9 mouse cellular contexts compared by ENCODE assay signal in the genomic region with DNA sequence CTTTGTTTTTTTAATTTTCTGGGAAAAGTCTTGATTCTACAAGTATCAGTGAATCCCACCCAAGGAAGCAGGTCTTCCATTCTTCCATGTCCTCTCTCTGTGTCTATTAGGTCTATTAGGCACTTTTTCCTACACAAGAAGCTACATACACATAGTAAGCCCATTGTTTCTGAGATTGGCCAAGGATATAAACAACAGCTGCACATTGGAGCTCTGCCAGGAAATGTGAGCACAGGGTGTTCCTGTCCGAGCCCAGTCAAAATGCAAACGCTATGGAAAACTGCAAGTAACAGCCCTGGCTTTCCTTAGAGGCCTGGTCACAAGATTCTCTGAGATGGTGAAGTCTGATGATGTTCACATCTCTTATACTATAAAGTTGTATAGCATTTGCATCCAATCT. TPM values are rescaled to one million over a fixed set of nuclear protein-coding genes. Genes with fewer than 3 reads are reported as not detected.
DNase-seq lines count a peak whose midpoint lies in the region; ATAC-seq and TF ChIP-seq lines count a peak whose summit lies in the region.
"Had no signal": no experiment of that assay in that cellular context is flagged by ENCODE, and none has a peak within 500 bp of the region (broad histone marks: within the 10 kb centered on the region; RNA-seq: fewer than 3 reads in every experiment).

No protein-coding gene starts in this region.

- no peaks in the 10 kb centered on the region for H3K27me3 ChIP-seq in kidney, adult 2 months (replicated peaks; ENCODE audit: control insufficient read depth, insufficient read depth, low read length)
- no peaks in the 10 kb centered on the region for H3K27me3 ChIP-seq in kidney, embryonic 15.5 days
- no peaks in the 10 kb centered on the region for H3K27me3 ChIP-seq in intestine, embryonic 16.5 days (replicated peaks; ENCODE audit: control insufficient read depth, insufficient read depth, low read length)
- H3K27me3 ChIP-seq in lung, embryonic 16.5 days (ENCODE audit: control insufficient read depth, insufficient read depth, low read depth, low read length): no peaks in the 10 kb centered on the region

- H3K27ac ChIP-seq in kidney, adult 2 months (ENCODE audit: insufficient read depth, low read depth, low read length): no peak overlapping the region
- H3K27ac ChIP-seq in kidney, embryonic 15.5 days: no peak overlapping the region
- 0 out of 2 replicates have a peak overlapping the region, but pooled peaks have one; percentile 11 for H3K27ac ChIP-seq in intestine, embryonic 16.5 days (ENCODE audit: low read length)
- peak overlapping the region; percentile 81 for H3K27ac ChIP-seq in lung, embryonic 16.5 days (ENCODE audit: low read length)

- no peak overlapping the region for H3K4me2 ChIP-seq in kidney, embryonic 15.5 days
- H3K4me2 ChIP-seq in intestine, embryonic 16.5 days (ENCODE audit: low read depth, low read length): no peak overlapping the region
- no peak overlapping the region for H3K4me2 ChIP-seq in lung, embryonic 16.5 days (ENCODE audit: low read depth, low read length)

- no peak overlapping the region for H3K9ac ChIP-seq in kidney, embryonic 15.5 days
- H3K9ac ChIP-seq in intestine, embryonic 16.5 days (ENCODE audit: low read depth, low read length): no peak overlapping the region
- H3K9ac ChIP-seq in lung, embryonic 16.5 days (ENCODE audit: low read length): no peak overlapping the region

- H3K9me3 ChIP-seq in kidney, embryonic 15.5 days (replicated peaks): no peaks in the 10 kb centered on the region
- no peaks in the 10 kb centered on the region for H3K9me3 ChIP-seq in intestine, embryonic 16.5 days (ENCODE audit: control insufficient read depth, low read length)
- H3K9me3 ChIP-seq in lung, embryonic 16.5 days (ENCODE audit: control insufficient read depth, low read length): no peaks in the 10 kb centered on the region

- no peak for ATAC-seq in kidney, embryonic 15.5 days (replicated peaks; ENCODE audit: low FRiP score)
- ATAC-seq in intestine, embryonic 16.5 days: 0 out of 2 replicates have a peak, but pooled peaks have one; percentile 50
- ATAC-seq in lung, embryonic 16.5 days (ENCODE audit: low read depth): peak; percentile 96
- no peak for ATAC-seq in megakaryocyte progenitor cell, adult 5-6 weeks (replicated peaks; ENCODE audit: poor library complexity)

- TF ChIP-seq CTCF in kidney, adult 2 months (conservative IDR thresholded peaks at IDR 0.05; ENCODE audit: insufficient read depth, insufficient read length, low read depth, low read length): no peak

- no peak for TF ChIP-seq POLR2A in kidney, adult 2 months (IDR thresholded peaks at IDR 0.05; ENCODE audit: low read depth, low read length)

- no peak overlapping the region for H3K4me3 ChIP-seq in kidney, adult 2 months (ENCODE audit: insufficient read depth, low read depth, low read length)
- no peak overlapping the region for H3K4me3 ChIP-seq in kidney, embryonic 15.5 days (replicated peaks)
- H3K4me3 ChIP-seq in intestine, embryonic 16.5 days (ENCODE audit: low read length): no peak overlapping the region
- no peak overlapping the region for H3K4me3 ChIP-seq in lung, embryonic 16.5 days (ENCODE audit: low read length)
- H3K4me3 ChIP-seq: megakaryocyte, embryonic 14.5 days had no signal

- no peaks in the 10 kb centered on the region for H3K36me3 ChIP-seq in kidney, adult 2 months (ENCODE audit: control insufficient read depth, insufficient read depth, low read length)
- H3K36me3 ChIP-seq in kidney, embryonic 15.5 days: no peaks in the 10 kb centered on the region
- no peaks in the 10 kb centered on the region for H3K36me3 ChIP-seq in intestine, embryonic 16.5 days (ENCODE audit: control insufficient read depth, insufficient read depth, low read length)
- H3K36me3 ChIP-seq in lung, embryonic 16.5 days (ENCODE audit: control insufficient read depth, insufficient read depth, low read length): no peaks in the 10 kb centered on the region

- 21% methylated on average over 2 of the region's 2 CpGs for WGBS in kidney, adult 2 months
- WGBS in kidney, embryonic 15.5 days: 48% methylated on average over 2 of the region's 2 CpGs
- WGBS in intestine, embryonic 16.5 days: 32% methylated on average over 2 of the region's 2 CpGs
- 13% methylated on average over 2 of the region's 2 CpGs for WGBS in lung, embryonic 16.5 days

- peak; percentile 49 for DNase-seq in kidney, adult 2 months
- DNase-seq in fibroblast of lung, adult 2 months (ENCODE audit: low read depth): peak; percentile 4
- DNase-seq in spleen, adult 18-20 months: no peak
- DNase-seq in thymus, postnatal 14 days: no peak

- no peaks in the 10 kb centered on the region for H3K4me1 ChIP-seq in kidney, adult 2 months (ENCODE audit: control insufficient read depth, insufficient read depth, low read length)
- H3K4me1 ChIP-seq in kidney, embryonic 15.5 days: 0 out of 2 replicates have a peak, but pooled peaks cover 2% of the 10 kb centered on the region
- no peaks in the 10 kb centered on the region for H3K4me1 ChIP-seq in intestine, embryonic 16.5 days (ENCODE audit: control insufficient read depth, insufficient read depth, low read length)
- peaks cover 12% of the 10 kb centered on the region for H3K4me1 ChIP-seq in lung, embryonic 16.5 days (replicated peaks; ENCODE audit: control insufficient read depth, insufficient read depth, low read length)
- H3K4me1 ChIP-seq: megakaryocyte, embryonic 14.5 days had no signal

RNA-seq across cellular contexts. Expression of a gene that starts 49.3 kb away (rescaled TPM):
- 11.5 and 14.5 TPM in 2 replicates for polyA plus RNA-seq in kidney, adult 2 months (2012; rRNA removed)
- polyA plus RNA-seq in kidney, embryonic 15.5 days (2015; fragmentation: Nextera tagmentation; extraction: Ambion mirVana): 112 and 114 TPM in 2 replicates
- polyA plus RNA-seq in intestine, embryonic 16.5 days (2015; fragmentation: Nextera tagmentation; extraction: Ambion mirVana): 123 and 130 TPM in 2 replicates
- polyA plus RNA-seq in lung, embryonic 16.5 days (2015; fragmentation: Nextera tagmentation; extraction: Ambion mirVana): 134 and 139 TPM in 2 replicates
- total RNA-seq in megakaryocyte progenitor cell, adult 5-6 weeks (2015): 243 and 247 TPM in 2 replicates
- total RNA-seq in megakaryocyte progenitor cell, adult 5-6 weeks (2017): 206 and 228 TPM in 2 replicates

Comparison
In these comparisons a context has a peak if more than half of its experiments do, and no peak if none do; other contexts are left out.
1. DNase-seq: peak in kidney, adult 2 months (single experiment) and fibroblast of lung, adult 2 months (single experiment); none in spleen, adult 18-20 months (0 of 2) and thymus, postnatal 14 days (single experiment).
2. H3K27ac ChIP-seq: peak in intestine, embryonic 16.5 days (single experiment) and lung, embryonic 16.5 days (single experiment); none in kidney, adult 2 months (single experiment) and kidney, embryonic 15.5 days (single experiment).
3. ATAC-seq: peak in intestine, embryonic 16.5 days (single experiment) and lung, embryonic 16.5 days (single experiment); none in kidney, embryonic 15.5 days (single experiment) and megakaryocyte progenitor cell, adult 5-6 weeks (single experiment).